ENCODE assay signal across 8 mouse cellular contexts in the genomic region with DNA sequence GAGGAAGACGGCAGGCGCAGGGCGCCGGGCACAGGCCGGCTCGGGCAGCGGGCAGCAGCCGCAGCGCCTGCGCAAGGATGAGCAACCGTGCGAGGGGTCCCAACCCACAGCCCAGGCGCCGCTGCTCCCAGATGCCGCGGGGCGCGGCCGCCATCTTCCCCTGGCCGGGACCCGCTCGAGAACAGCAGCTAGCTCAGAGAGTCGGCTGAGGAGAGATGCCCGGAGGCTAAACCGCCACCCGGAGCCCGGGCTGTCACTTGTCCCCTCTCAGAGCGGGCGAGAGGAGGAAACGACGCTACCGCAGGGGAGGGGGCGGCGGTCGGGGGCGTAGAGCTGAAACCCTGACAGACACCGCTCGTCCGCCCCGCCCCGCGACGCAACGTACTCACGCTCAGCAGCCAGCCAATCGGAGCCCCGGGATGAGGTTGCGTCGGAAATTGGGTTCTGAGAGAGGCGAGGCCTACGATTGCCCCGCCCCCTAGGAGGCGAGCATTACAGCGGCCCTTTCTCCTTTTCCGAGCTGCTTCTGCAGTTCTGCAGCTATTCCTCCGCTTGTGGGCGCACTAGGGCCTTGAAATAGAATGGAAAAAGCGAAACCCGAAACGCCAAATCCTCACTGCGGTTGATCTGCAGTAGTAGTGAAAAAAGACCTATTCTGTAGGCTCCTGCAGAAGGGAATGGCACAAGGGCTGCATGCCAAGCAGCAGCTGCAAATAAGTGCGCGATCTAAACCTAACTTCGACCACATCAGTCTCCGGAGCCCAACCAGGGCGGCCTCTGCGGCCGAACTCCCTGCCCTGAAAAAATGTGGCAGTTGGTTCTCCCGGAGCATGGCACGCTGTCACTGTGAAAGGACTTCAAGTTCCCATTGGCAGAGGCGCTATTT. TPM values are rescaled to one million over a fixed set of nuclear protein-coding genes. Genes with fewer than 3 reads are reported as not detected.
DNase-seq lines count a peak whose midpoint lies in the region; ATAC-seq and TF ChIP-seq lines count a peak whose summit lies in the region.

Lrig2 (minus strand) TSS at position 381 of the 886 bp plus-strand sequence.

- no peaks in the 10 kb centered on the region for H3K27me3 ChIP-seq in E14TG2a.4 (ENCODE audit: insufficient read depth, low read length)
- 0 out of 2 replicates have a peak, but pooled peaks cover 3% of the 10 kb centered on the region for H3K27me3 ChIP-seq in forebrain, embryonic 12.5 days
- no peaks in the 10 kb centered on the region for H3K27me3 ChIP-seq in heart, postnatal 0 days (ENCODE audit: control insufficient read depth, insufficient read depth, low read length)
- no peaks in the 10 kb centered on the region for H3K27me3 ChIP-seq in liver, embryonic 16.5 days (ENCODE audit: control insufficient read depth, insufficient read depth, low read depth, low read length)
- no peaks in the 10 kb centered on the region for H3K27me3 ChIP-seq in neural tube, embryonic 13.5 days
- H3K27me3 ChIP-seq in testis, adult 2 months (ENCODE audit: control insufficient read depth, insufficient read depth, low read length) = no peaks in the 10 kb centered on the region

- H3K36me3 ChIP-seq in E14TG2a.4 (ENCODE audit: insufficient read depth, low read length) = no peaks in the 10 kb centered on the region
- H3K36me3 ChIP-seq in forebrain, embryonic 12.5 days (replicated peaks) = no peaks in the 10 kb centered on the region
- no peaks in the 10 kb centered on the region for H3K36me3 ChIP-seq in heart, postnatal 0 days (replicated peaks; ENCODE audit: control insufficient read depth, insufficient read depth, low read length)
- no peaks in the 10 kb centered on the region for H3K36me3 ChIP-seq in liver, embryonic 16.5 days (ENCODE audit: control insufficient read depth, insufficient read depth)
- no peaks in the 10 kb centered on the region for H3K36me3 ChIP-seq in neural tube, embryonic 13.5 days
- no peaks in the 10 kb centered on the region for H3K36me3 ChIP-seq in testis, adult 2 months (ENCODE audit: control insufficient read depth, insufficient read depth, low read length)

- H3K9me3 ChIP-seq in E14TG2a.4 (ENCODE audit: low read length) = no peaks in the 10 kb centered on the region
- H3K9me3 ChIP-seq in forebrain, embryonic 12.5 days = no peaks in the 10 kb centered on the region
- no peaks in the 10 kb centered on the region for H3K9me3 ChIP-seq in heart, postnatal 0 days (replicated peaks; ENCODE audit: control insufficient read depth, low read length)
- H3K9me3 ChIP-seq in liver, embryonic 16.5 days (replicated peaks; ENCODE audit: control insufficient read depth, low read length) = no peaks in the 10 kb centered on the region
- no peaks in the 10 kb centered on the region for H3K9me3 ChIP-seq in neural tube, embryonic 13.5 days

- WGBS in forebrain, embryonic 12.5 days = under 1% methylated on average over 70 of the region's 71 CpGs
- under 1% methylated on average over 64 of the region's 71 CpGs for WGBS in heart, postnatal 0 days
- WGBS in liver, embryonic 16.5 days (ENCODE audit: insufficient replicate concordance) = under 1% methylated on average over 66 of the region's 71 CpGs
- under 1% methylated on average over 70 of the region's 71 CpGs for WGBS in neural tube, embryonic 13.5 days

- peak within 1 kb of the TSS; percentile 54 for H3K4me2 ChIP-seq in forebrain, embryonic 12.5 days
- peak within 1 kb of the TSS; percentile 68 for H3K4me2 ChIP-seq in heart, postnatal 0 days (ENCODE audit: low read depth, low read length)
- H3K4me2 ChIP-seq in liver, embryonic 16.5 days (ENCODE audit: low read depth, low read length) = peak within 1 kb of the TSS; percentile 86
- H3K4me2 ChIP-seq in neural tube, embryonic 13.5 days = peak within 1 kb of the TSS; percentile 80

- TF ChIP-seq CTCF in E14TG2a.4 (conservative IDR thresholded peaks at IDR 0.05; ENCODE audit: low read length) = peak; percentile 46
- TF ChIP-seq CTCF in heart, postnatal 0 days (IDR thresholded peaks at IDR 0.05; ENCODE audit: low read depth) = peak; percentile 89
- TF ChIP-seq CTCF in testis, adult 2 months (IDR thresholded peaks at IDR 0.05; ENCODE audit: control insufficient read depth, insufficient read depth, insufficient replicate concordance, low read depth, low read length) = peak; percentile 47; the same call in 1 of the 2 replicates

- peak within 1 kb of the TSS; percentile 98 for H3K4me3 ChIP-seq in E14TG2a.4 (replicated peaks; ENCODE audit: low read length)
- H3K4me3 ChIP-seq in forebrain, embryonic 12.5 days (replicated peaks) = peak within 1 kb of the TSS; percentile 64
- peak within 1 kb of the TSS; percentile 69 for H3K4me3 ChIP-seq in heart, postnatal 0 days (ENCODE audit: low read depth, low read length)
- peak within 1 kb of the TSS; percentile 87 for H3K4me3 ChIP-seq in liver, embryonic 16.5 days (ENCODE audit: low read depth, low read length)
- peak within 1 kb of the TSS; percentile 69 for H3K4me3 ChIP-seq in neural tube, embryonic 13.5 days
- peak within 1 kb of the TSS; percentile 87 for H3K4me3 ChIP-seq in testis, adult 2 months (ENCODE audit: control insufficient read depth, low read depth, low read length)

- peak within 1 kb of the TSS; percentile 94 for H3K27ac ChIP-seq in forebrain, embryonic 12.5 days
- H3K27ac ChIP-seq in heart, postnatal 0 days (ENCODE audit: low read depth) = peak within 1 kb of the TSS; percentile 92
- H3K27ac ChIP-seq in liver, embryonic 16.5 days (ENCODE audit: low read length) = peak within 1 kb of the TSS; percentile 90
- H3K27ac ChIP-seq in neural tube, embryonic 13.5 days (replicated peaks) = peak within 1 kb of the TSS; percentile 99
- peak within 1 kb of the TSS; percentile 79 for H3K27ac ChIP-seq in testis, adult 2 months (ENCODE audit: control insufficient read depth, insufficient read depth, low read depth, low read length)

- DNase-seq in c-Kit-positive CD71-positive TER-119-positive erythroid progenitor cells, embryonic 14.5 days (ENCODE audit: low spot score) = peak; percentile 99
- peak; percentile 98 for DNase-seq in heart, postnatal 0 days (ENCODE audit: low spot score)
- DNase-seq in kidney, postnatal 4 days = peak; percentile 99 to 100

- 0 out of 2 replicates have a peak, but pooled peaks have one; percentile 57 for TF ChIP-seq EP300 in heart, postnatal 0 days (IDR thresholded peaks at IDR 0.05; ENCODE audit: low read depth)

- H3K4me1 ChIP-seq in E14TG2a.4 (replicated peaks; ENCODE audit: low read depth, low read length) = peaks cover 40% of the 10 kb centered on the region
- H3K4me1 ChIP-seq in forebrain, embryonic 12.5 days = peaks cover 20% of the 10 kb centered on the region
- H3K4me1 ChIP-seq in heart, postnatal 0 days (ENCODE audit: control insufficient read depth, insufficient read depth) = peaks cover 14% of the 10 kb centered on the region
- H3K4me1 ChIP-seq in liver, embryonic 16.5 days (ENCODE audit: control insufficient read depth, low read depth, low read length) = peaks cover 7% of the 10 kb centered on the region
- H3K4me1 ChIP-seq in neural tube, embryonic 13.5 days (replicated peaks) = peaks cover 33% of the 10 kb centered on the region
- no peaks in the 10 kb centered on the region for H3K4me1 ChIP-seq in testis, adult 2 months (ENCODE audit: control insufficient read depth, insufficient read depth, low read length)

- peak within 1 kb of the TSS; percentile 73 for H3K9ac ChIP-seq in forebrain, embryonic 12.5 days
- H3K9ac ChIP-seq in heart, postnatal 0 days (replicated peaks; ENCODE audit: low read depth, low read length) = peak within 1 kb of the TSS; percentile 68
- peak within 1 kb of the TSS; percentile 92 for H3K9ac ChIP-seq in liver, embryonic 16.5 days (ENCODE audit: low read depth, low read length)
- peak within 1 kb of the TSS; percentile 81 for H3K9ac ChIP-seq in neural tube, embryonic 13.5 days

- peak; percentile 71 for TF ChIP-seq POLR2A in testis, adult 2 months (IDR thresholded peaks at IDR 0.05; ENCODE audit: control insufficient read depth, low read depth, low read length)

- ATAC-seq in forebrain, embryonic 12.5 days (ENCODE audit: low FRiP score) = peak; percentile 99
- ATAC-seq in heart, postnatal 0 days (ENCODE audit: insufficient read depth, low read depth) = peak; percentile 98
- ATAC-seq in liver, embryonic 16.5 days (ENCODE audit: low read depth) = peak; percentile 99
- peak; percentile 99 for ATAC-seq in neural tube, embryonic 13.5 days (ENCODE audit: low read depth)

RNA-seq across cellular contexts. Expression of gene Lrig2, which starts in this region (rescaled TPM):
- polyA plus RNA-seq in forebrain, embryonic 12.5 days (2016; fragmentation: Nextera tagmentation; extraction: Ambion mirVana) = 27.2 and 31.1 TPM in 2 replicates
- total RNA-seq in heart, postnatal 0 days (2014; rRNA removed; ENCODE audit: low replicate concordance) = 18.7 TPM in 2 replicates
- polyA plus RNA-seq in heart, postnatal 0 days (2015; fragmentation: Nextera tagmentation; extraction: Ambion mirVana) = 7.2 and 7.4 TPM in 2 replicates
- 3.3 and 3.6 TPM in 2 replicates for polyA plus RNA-seq in liver, embryonic 16.5 days (2015; fragmentation: Nextera tagmentation; extraction: Ambion mirVana)
- polyA plus RNA-seq in neural tube, embryonic 13.5 days (2015; fragmentation: Nextera tagmentation; extraction: Ambion mirVana) = 29.3 and 33.4 TPM in 2 replicates
- 6.1 and 7.5 TPM in 2 replicates for polyA plus RNA-seq in testis, adult 2 months (2012; rRNA removed)

Comparison
In these comparisons a context has a peak if more than half of its experiments do, and no peak if none do; other contexts are left out.
1. Peak in every context shown above with its lines: DNase-seq, ATAC-seq, H3K4me3 ChIP-seq and H3K27ac ChIP-seq.